Mouse (Mus musculus): Measurements from ENCODE around the gene Pycr2. TPM values are rescaled to one million over a fixed set of nuclear protein-coding genes. Genes with fewer than 3 reads are reported as not detected.
A peak's percentile ranks its signal among the peaks of the same experiment; 100 is the strongest.
"Not testable (repeated sequence)": the region's sequence is repeated elsewhere in the genome, so short reads cannot be mapped to it uniquely, and the experiment has no call there.

Pycr2 gene
- polyA plus RNA-seq, 1 experiment from 2014 or later = 46.0 TPM

DNA sequence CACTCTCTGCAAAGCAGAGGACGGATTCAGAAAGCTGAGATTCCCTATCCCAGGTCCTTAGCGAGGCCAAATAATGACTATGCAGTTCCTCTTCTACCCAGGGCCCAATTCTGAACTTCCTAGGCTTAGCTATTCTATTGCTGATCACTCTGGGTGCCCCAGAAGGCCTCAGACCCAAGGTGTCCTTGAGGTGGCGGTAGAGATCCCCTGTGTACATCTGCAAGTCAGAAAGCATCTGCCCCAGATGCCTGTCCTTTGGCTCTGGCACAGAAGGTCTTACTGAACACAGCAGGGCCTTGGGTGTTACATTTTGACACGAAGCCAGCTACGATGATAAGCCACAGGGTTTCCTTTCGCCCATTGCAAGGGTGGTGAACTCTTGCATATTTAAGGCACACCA, 14.3 kb upstream of the Pycr2 start:
- no peaks in the 10 kb centered on the region for H3K36me3 ChIP-seq (ENCODE audit: control insufficient read depth, insufficient read depth, low read length)
- no peak overlapping the region for H3K4me2 ChIP-seq (ENCODE audit: low read length)
- no peak for ATAC-seq (ENCODE audit: insufficient number of reproducible peaks, insufficient read depth, low FRiP score, low read depth)
- no peak overlapping the region for H3K9ac ChIP-seq (ENCODE audit: low read length)
- peaks cover 9 to 14% of the 10 kb centered on the region in 2 experiments for H3K4me1 ChIP-seq (ENCODE audit: control insufficient read depth in 2 of 2, insufficient read depth in 2 of 2, low read length in 2 of 2)
- no peaks in the 10 kb centered on the region for H3K9me3 ChIP-seq (ENCODE audit: control insufficient read depth, low read length)
- H3K4me3 ChIP-seq (ENCODE audit: control insufficient read depth in 1 of 2, insufficient read depth in 1 of 2, low read depth in 1 of 2, low read length in 2 of 2) = no peak overlapping the region
- 39% methylated on average over 6 of the region's 6 CpGs for WGBS
- no peak overlapping the region for H3K27ac ChIP-seq (replicated peaks in 1 of 2; ENCODE audit: control insufficient read depth in 1 of 2, insufficient read depth in 1 of 2, low read depth in 2 of 2, low read length in 2 of 2)
- peaks cover 28% of the 10 kb centered on the region for H3K27me3 ChIP-seq (ENCODE audit: control insufficient read depth, insufficient read depth, low read length)

DNA sequence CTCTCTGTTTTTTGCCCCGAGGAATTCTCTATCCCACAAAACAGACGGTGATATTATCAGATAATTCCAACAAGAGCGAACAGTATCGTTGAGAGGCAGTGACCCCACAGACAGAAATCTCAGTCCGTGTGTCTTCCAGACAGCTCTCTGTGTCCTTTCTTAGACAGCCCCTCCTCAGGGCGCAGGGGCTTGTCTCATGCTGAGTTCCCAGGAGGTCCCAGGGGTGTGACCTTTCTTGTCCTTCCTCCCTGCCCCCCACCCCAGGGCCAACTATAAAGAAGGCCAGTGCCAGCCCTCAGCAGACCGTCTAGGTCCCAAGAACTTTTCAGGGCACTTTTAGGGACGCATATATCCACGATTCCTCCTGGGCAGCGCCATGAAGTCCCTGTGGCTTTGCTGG, 11.3 kb upstream of the Pycr2 start, which contains the start of gene Lefty2:
Gene Lefty2 (plus strand): TSS at position 301 of the 400 bp plus-strand sequence.
- no peak within 1 kb of the TSS for H3K4me3 ChIP-seq (ENCODE audit: control insufficient read depth in 1 of 2, insufficient read depth in 1 of 2, low read depth in 1 of 2, low read length in 2 of 2)
- no peak for ATAC-seq (ENCODE audit: insufficient number of reproducible peaks, insufficient read depth, low FRiP score, low read depth)
- H3K4me2 ChIP-seq (ENCODE audit: low read length) = no peak within 1 kb of the TSS
- H3K36me3 ChIP-seq (ENCODE audit: control insufficient read depth, insufficient read depth, low read length) = no peaks in the 10 kb centered on the region
- no peaks in the 10 kb centered on the region for H3K9me3 ChIP-seq (ENCODE audit: control insufficient read depth, low read length)
- no peak within 1 kb of the TSS for H3K9ac ChIP-seq (ENCODE audit: low read length)
- peaks cover 9 to 14% of the 10 kb centered on the region in 2 experiments for H3K4me1 ChIP-seq (ENCODE audit: control insufficient read depth in 2 of 2, insufficient read depth in 2 of 2, low read length in 2 of 2)
- no peak within 1 kb of the TSS for H3K27ac ChIP-seq (replicated peaks in 1 of 2; ENCODE audit: control insufficient read depth in 1 of 2, insufficient read depth in 1 of 2, low read depth in 2 of 2, low read length in 2 of 2)
- H3K27me3 ChIP-seq (ENCODE audit: control insufficient read depth, insufficient read depth, low read length) = peaks cover 39% of the 10 kb centered on the region
- WGBS = 37% methylated on average over 10 of the region's 10 CpGs

DNA sequence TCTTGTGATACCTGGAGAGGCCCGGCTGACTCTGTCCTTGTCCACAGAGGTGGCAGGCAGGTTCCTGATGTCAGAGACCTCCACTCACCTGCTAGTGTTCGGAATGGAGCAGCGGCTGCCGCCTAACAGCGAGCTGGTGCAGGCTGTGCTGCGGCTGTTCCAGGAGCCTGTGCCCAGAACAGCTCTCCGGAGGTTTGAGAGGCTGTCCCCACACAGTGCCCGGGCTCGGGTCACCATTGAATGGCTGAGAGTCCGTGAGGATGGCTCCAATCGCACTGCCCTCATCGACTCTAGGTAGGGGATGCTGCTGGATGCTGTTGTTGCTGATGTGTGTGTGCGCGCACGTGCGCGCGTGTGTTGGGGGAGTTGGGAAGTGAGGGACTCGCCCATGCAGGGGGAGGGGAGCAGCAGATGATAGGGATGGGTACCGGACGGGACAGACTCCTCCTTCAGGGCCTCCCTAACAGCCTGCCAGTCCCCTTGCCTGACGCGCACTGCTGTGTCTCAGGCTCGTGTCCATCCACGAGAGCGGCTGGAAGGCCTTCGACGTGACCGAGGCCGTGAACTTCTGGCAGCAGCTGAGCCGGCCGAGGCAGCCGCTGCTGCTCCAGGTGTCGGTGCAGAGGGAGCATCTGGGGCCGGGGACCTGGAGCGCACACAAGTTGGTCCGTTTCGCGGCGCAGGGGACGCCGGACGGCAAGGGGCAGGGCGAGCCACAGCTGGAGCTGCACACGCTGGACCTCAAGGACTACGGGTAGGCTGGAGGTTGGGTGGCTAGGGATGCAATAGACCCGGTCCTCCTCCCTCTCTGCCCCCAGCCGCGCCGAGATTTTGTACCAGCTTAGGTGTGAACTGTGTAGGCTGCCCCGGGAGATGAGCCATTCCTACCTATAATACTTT, 9.8 kb upstream of the Pycr2 start:
- H3K9me3 ChIP-seq (ENCODE audit: control insufficient read depth, low read length); H3K27ac ChIP-seq (replicated peaks in 1 of 2; ENCODE audit: control insufficient read depth in 1 of 2, insufficient read depth in 1 of 2, low read depth in 2 of 2, low read length in 2 of 2); H3K36me3 ChIP-seq (ENCODE audit: control insufficient read depth, insufficient read depth, low read length); ATAC-seq (ENCODE audit: insufficient number of reproducible peaks, insufficient read depth, low FRiP score, low read depth); H3K4me1 ChIP-seq (ENCODE audit: control insufficient read depth in 2 of 2, insufficient read depth in 2 of 2, low read length in 2 of 2); H3K9ac ChIP-seq (ENCODE audit: low read length): not testable (repeated sequence)
- Histone ChIP-seq H3K4me3 (ENCODE audit: control insufficient read depth in 1 of 2, insufficient read depth in 1 of 2, low read depth in 1 of 2, low read length in 2 of 2) (peak overlapping the region; percentile 5 to 22; a peak in 3 of 4 replicates), H3K4me2 (ENCODE audit: low read length) (peak overlapping the region; percentile 49), H3K27me3 (ENCODE audit: control insufficient read depth, insufficient read depth, low read length) (peaks cover 39% of the 10 kb centered on the region)
- 2% methylated on average over 43 of the region's 51 CpGs for WGBS

DNA sequence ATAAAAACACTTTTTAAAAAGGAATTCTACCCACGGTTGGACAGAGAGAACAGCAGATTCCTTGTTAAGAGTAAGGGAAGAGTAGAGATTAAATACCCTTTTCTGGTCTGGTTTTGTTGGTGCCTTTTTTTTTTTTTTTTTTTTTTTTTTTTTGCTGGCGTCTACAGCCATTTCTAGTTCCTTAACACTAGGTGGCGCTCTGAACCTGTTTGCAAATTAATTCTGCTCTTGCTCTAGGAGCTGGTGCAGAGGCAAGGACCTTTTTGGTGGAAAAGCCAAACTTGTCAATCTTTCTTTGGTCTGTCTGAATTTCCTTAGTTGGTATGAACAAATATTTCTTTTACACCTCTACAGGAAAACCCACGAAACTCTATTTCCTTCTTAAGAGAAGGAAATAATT, 3.0 kb upstream of the Pycr2 start:
- H3K4me3 ChIP-seq (ENCODE audit: control insufficient read depth in 1 of 2, insufficient read depth in 1 of 2, low read depth in 1 of 2, low read length in 2 of 2) = no peak overlapping the region
- H3K4me1 ChIP-seq (ENCODE audit: control insufficient read depth in 2 of 2, insufficient read depth in 2 of 2, low read length in 2 of 2) = peaks cover 8 to 15% of the 10 kb centered on the region in 2 experiments
- H3K4me2 ChIP-seq (ENCODE audit: low read length) = no peak overlapping the region
- ATAC-seq (ENCODE audit: insufficient number of reproducible peaks, insufficient read depth, low FRiP score, low read depth) = no peak
- peaks cover 2% of the 10 kb centered on the region for H3K36me3 ChIP-seq (ENCODE audit: control insufficient read depth, insufficient read depth, low read length)
- no peak overlapping the region for H3K27ac ChIP-seq (replicated peaks in 1 of 2; ENCODE audit: control insufficient read depth in 1 of 2, insufficient read depth in 1 of 2, low read depth in 2 of 2, low read length in 2 of 2)
- no peaks in the 10 kb centered on the region for H3K27me3 ChIP-seq (ENCODE audit: control insufficient read depth, insufficient read depth, low read length)
- 2% methylated on average over 4 of the region's 4 CpGs for WGBS
- no peaks in the 10 kb centered on the region for H3K9me3 ChIP-seq (ENCODE audit: control insufficient read depth, low read length)
- H3K9ac ChIP-seq (ENCODE audit: low read length) = no peak overlapping the region

DNA sequence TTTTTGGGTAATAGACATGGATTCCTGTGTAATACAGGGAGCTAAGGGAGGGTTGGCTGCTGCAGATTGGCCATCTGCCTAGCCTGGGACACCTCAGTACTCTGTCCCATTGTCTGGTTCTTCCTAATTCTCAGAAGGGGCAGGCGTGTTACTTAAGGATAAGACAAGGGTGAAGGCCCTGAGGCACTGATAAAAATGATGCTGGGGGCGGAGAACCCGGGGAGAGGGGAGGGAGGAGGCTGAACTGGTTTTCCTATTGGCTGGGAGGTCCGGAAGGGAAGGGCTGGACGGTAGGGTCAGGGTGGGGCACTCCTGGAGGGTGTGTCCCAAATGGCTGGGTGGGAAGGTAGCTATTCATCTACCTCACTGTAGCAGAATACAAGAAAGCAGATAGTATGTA, 1.2 kb upstream of the Pycr2 start:
- no peaks in the 10 kb centered on the region for H3K27me3 ChIP-seq (ENCODE audit: control insufficient read depth, insufficient read depth, low read length)
- 22% methylated on average over 5 of the region's 5 CpGs for WGBS

GRCm38 (mm10) chr1:180903666-180904038, 441 bp upstream of the Pycr2 start:
- Histone ChIP-seq H3K9me3 (ENCODE audit: control insufficient read depth, low read length) (no peaks in the 10 kb centered on the region), H3K4me3 (ENCODE audit: control insufficient read depth in 1 of 2, insufficient read depth in 1 of 2, low read depth in 1 of 2, low read length in 2 of 2) (peak overlapping the region; percentile 8 to 77; a peak in 3 of 4 replicates), H3K4me1 (ENCODE audit: control insufficient read depth in 2 of 2, insufficient read depth in 2 of 2, low read length in 2 of 2) (peaks cover 8 to 15% of the 10 kb centered on the region in 2 experiments), H3K27ac (replicated peaks in 1 of 2; ENCODE audit: control insufficient read depth in 1 of 2, insufficient read depth in 1 of 2, low read depth in 2 of 2, low read length in 2 of 2) (peak overlapping the region; percentile 57 to 69; a peak in 3 of 4 replicates), H3K27me3 (ENCODE audit: control insufficient read depth, insufficient read depth, low read length) (no peaks in the 10 kb centered on the region), H3K4me2 (ENCODE audit: low read length) (peak overlapping the region; percentile 92), H3K36me3 (ENCODE audit: control insufficient read depth, insufficient read depth, low read length) (peaks cover 28% of the 10 kb centered on the region), H3K9ac (ENCODE audit: low read length) (peak overlapping the region; percentile 86)
- 43% methylated on average over 10 of the region's 10 CpGs for WGBS
- no peak for ATAC-seq (ENCODE audit: insufficient number of reproducible peaks, insufficient read depth, low FRiP score, low read depth)

More for the DNA sequence above, 1.2 kb upstream of the Pycr2 start:
- H3K27ac ChIP-seq (replicated peaks in 1 of 2; ENCODE audit: control insufficient read depth in 1 of 2, insufficient read depth in 1 of 2, low read depth in 2 of 2, low read length in 2 of 2) = no peak overlapping the region
- no peak for ATAC-seq (ENCODE audit: insufficient number of reproducible peaks, insufficient read depth, low FRiP score, low read depth)
- H3K4me3 ChIP-seq (ENCODE audit: control insufficient read depth in 1 of 2, insufficient read depth in 1 of 2, low read depth in 1 of 2, low read length in 2 of 2) = no peak overlapping the region
- H3K9ac ChIP-seq (ENCODE audit: low read length) = no peak overlapping the region
- H3K9me3 ChIP-seq (ENCODE audit: control insufficient read depth, low read length) = no peaks in the 10 kb centered on the region
- no peak overlapping the region for H3K4me2 ChIP-seq (ENCODE audit: low read length)
- peaks cover 20% of the 10 kb centered on the region for H3K36me3 ChIP-seq (ENCODE audit: control insufficient read depth, insufficient read depth, low read length)
- H3K4me1 ChIP-seq (ENCODE audit: control insufficient read depth in 2 of 2, insufficient read depth in 2 of 2, low read length in 2 of 2) = peaks cover 8 to 15% of the 10 kb centered on the region in 2 experiments

DNA sequence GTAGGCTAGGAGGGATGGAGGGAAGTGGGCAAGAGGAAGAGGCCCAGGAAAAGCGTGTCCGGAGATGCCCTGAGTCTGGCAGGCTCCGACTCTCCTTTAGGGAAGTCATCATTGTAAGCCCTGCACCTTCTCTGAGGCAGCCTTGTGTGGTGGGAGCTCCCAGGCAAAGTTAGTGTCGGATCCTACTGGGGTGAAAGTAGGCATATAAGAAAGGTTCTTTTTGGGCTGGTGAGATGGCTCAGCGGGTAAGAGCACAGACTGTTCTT, 655 bp downstream of the Pycr2 start:
- H3K9ac ChIP-seq (ENCODE audit: low read length) = peak overlapping the region; percentile 86
- H3K4me3 ChIP-seq (ENCODE audit: control insufficient read depth in 1 of 2, insufficient read depth in 1 of 2, low read depth in 1 of 2, low read length in 2 of 2) = peak overlapping the region; percentile 77 to 95
- no peaks in the 10 kb centered on the region for H3K27me3 ChIP-seq (ENCODE audit: control insufficient read depth, insufficient read depth, low read length)
- peak overlapping the region; percentile 58 to 69; a peak in 2 of 4 replicates for H3K27ac ChIP-seq (replicated peaks in 1 of 2; ENCODE audit: control insufficient read depth in 1 of 2, insufficient read depth in 1 of 2, low read depth in 2 of 2, low read length in 2 of 2)
- no peaks in the 10 kb centered on the region for H3K9me3 ChIP-seq (ENCODE audit: control insufficient read depth, low read length)
- peaks cover 8 to 15% of the 10 kb centered on the region in 2 experiments for H3K4me1 ChIP-seq (ENCODE audit: control insufficient read depth in 2 of 2, insufficient read depth in 2 of 2, low read length in 2 of 2)
- no peak for ATAC-seq (ENCODE audit: insufficient number of reproducible peaks, insufficient read depth, low FRiP score, low read depth)
- WGBS = 5% methylated on average over 5 of the region's 5 CpGs
- H3K36me3 ChIP-seq (ENCODE audit: control insufficient read depth, insufficient read depth, low read length) = peaks cover 28% of the 10 kb centered on the region
- H3K4me2 ChIP-seq (ENCODE audit: low read length) = peak overlapping the region; percentile 92
